Comparison of ENCODE assay signal across 24 mouse cellular contexts in the genomic region with DNA sequence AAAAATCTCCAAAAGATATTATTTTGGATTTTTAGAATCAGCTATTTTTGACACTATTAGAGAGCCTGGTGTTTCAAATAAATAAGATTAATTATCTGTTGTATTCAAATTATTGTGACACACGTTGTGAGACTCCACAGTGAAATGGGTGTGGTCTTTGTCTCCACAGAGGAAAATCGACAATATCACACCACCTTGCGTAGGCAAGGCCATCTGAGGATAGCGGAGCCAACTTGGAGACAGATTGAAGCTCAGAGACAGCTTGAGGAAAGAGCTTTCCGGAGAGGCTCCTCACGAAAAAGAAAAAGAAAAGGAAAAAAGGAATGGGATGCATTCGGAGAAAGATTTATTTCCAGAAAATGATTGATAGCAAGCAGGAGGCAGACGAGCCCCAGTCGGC. TPM values are rescaled to one million over a fixed set of nuclear protein-coding genes. Genes with fewer than 3 reads are reported as not detected.
"Had no signal": no experiment of that assay in that cellular context is flagged by ENCODE, and none has a peak within 500 bp of the region (broad histone marks: within the 10 kb centered on the region; RNA-seq: fewer than 3 reads in every experiment).

No protein-coding gene starts in this region.

- DNase-seq: gastrocnemius, postnatal 14 days; gastrocnemius, postnatal 36 days; heart, adult 11 months; heart, adult 2 months; heart, postnatal 14 days; heart, postnatal 36 days; kidney, adult 11 months; kidney, postnatal 14 days; kidney, postnatal 36 days had no signal

- H3K36me3 ChIP-seq: heart, embryonic 13.5 days; heart, embryonic 15.5 days; hindbrain, embryonic 12.5 days; kidney, embryonic 15.5 days; limb, embryonic 13.5 days; limb, embryonic 15.5 days; liver, embryonic 12.5 days had no signal

- H3K4me2 ChIP-seq: heart, embryonic 11.5 days; heart, embryonic 13.5 days; heart, embryonic 15.5 days; hindbrain, embryonic 12.5 days; hindbrain, embryonic 14.5 days; kidney, embryonic 15.5 days; limb, embryonic 13.5 days; limb, embryonic 15.5 days; liver, embryonic 12.5 days had no signal

- H3K9ac ChIP-seq: heart, embryonic 13.5 days; heart, embryonic 15.5 days; hindbrain, embryonic 12.5 days; hindbrain, embryonic 14.5 days; kidney, embryonic 15.5 days; limb, embryonic 13.5 days; limb, embryonic 15.5 days; liver, embryonic 12.5 days; liver, embryonic 14.5 days had no signal

- H3K9me3 ChIP-seq: heart, embryonic 13.5 days; heart, embryonic 15.5 days; hindbrain, embryonic 12.5 days; kidney, embryonic 15.5 days; limb, embryonic 13.5 days; limb, embryonic 15.5 days; liver, embryonic 12.5 days had no signal

- H3K4me1 ChIP-seq: hindbrain, embryonic 12.5 days; kidney, embryonic 15.5 days; limb, embryonic 13.5 days; limb, embryonic 15.5 days; liver, embryonic 12.5 days had no signal

- ATAC-seq: hindbrain, embryonic 16.5 days; inflammation-experienced regulatory T-cells, adult 6 months; liver, embryonic 12.5 days had no signal

- H3K4me3 ChIP-seq: heart, adult 2 months; heart, embryonic 13.5 days; heart, embryonic 15.5 days; hindbrain, embryonic 12.5 days; kidney, embryonic 15.5 days; limb, embryonic 13.5 days; limb, embryonic 15.5 days; liver, embryonic 12.5 days had no signal

- H3K27ac ChIP-seq: heart, adult 2 months; heart, embryonic 13.5 days; heart, embryonic 15.5 days; hindbrain, embryonic 12.5 days; hindbrain, embryonic 14.5 days; kidney, embryonic 15.5 days; kidney, postnatal 0 days; limb, embryonic 13.5 days; limb, embryonic 15.5 days; liver, embryonic 12.5 days; liver, embryonic 14.5 days had no signal

- H3K27me3 ChIP-seq: heart, embryonic 13.5 days; heart, embryonic 15.5 days; hindbrain, embryonic 12.5 days; kidney, embryonic 15.5 days; limb, embryonic 13.5 days; limb, embryonic 15.5 days; liver, embryonic 12.5 days had no signal

RNA-seq across cellular contexts. Expression of a gene that starts 8.7 kb away (rescaled TPM):
- total RNA-seq: hematopoietic stem cell, adult 5-6 weeks; liver, adult 2 months had no signal
- polyA plus RNA-seq: inflammation-experienced regulatory T-cells, adult 6 months; liver, adult 2 months had no signal
